Mouse (Mus musculus): ENCODE data around the gene Cops6.

Gene Cops6

GRCm38 (mm10) chr5:138160842-138161665 lies at the start of gene Cops6:
Gene Cops6, plus strand, starts transcription at chr5:138161071.
- DNase-seq (ENCODE audit: extremely low spot score) = peak; percentile 95

- peak; percentile 91 for DNase-seq (ENCODE audit: extremely low spot score)
Measured at GRCm38 (mm10) chr5:138116255-138117198, 44.3 kb upstream of the Cops6 start, which contains the start of gene Zscan21. Gene Zscan21, plus strand, starts transcription at chr5:138116903.

GRCm38 (mm10) chr5:138117199-138118015 lies 43.5 kb upstream of the Cops6 start:
- peak; percentile 17 for DNase-seq (ENCODE audit: extremely low spot score)

GRCm38 (mm10) chr5:138118041-138118440 lies 42.8 kb upstream of the Cops6 start:
- DNase-seq (ENCODE audit: extremely low spot score) = no peak

GRCm38 (mm10) chr5:138132425-138133064 lies 28.3 kb upstream of the Cops6 start:
- no peak for DNase-seq (ENCODE audit: extremely low spot score)

GRCm38 (mm10) chr5:138137257-138137656 lies 23.6 kb upstream of the Cops6 start:
- no peak for DNase-seq (ENCODE audit: extremely low spot score)

- peak; percentile 30 for DNase-seq (ENCODE audit: extremely low spot score)
Measured at GRCm38 (mm10) chr5:138137935-138138549, 22.8 kb upstream of the Cops6 start.

GRCm38 (mm10) chr5:138138585-138138984 lies 22.3 kb upstream of the Cops6 start:
- no peak for DNase-seq (ENCODE audit: extremely low spot score)

- DNase-seq (ENCODE audit: extremely low spot score) = no peak
Measured at GRCm38 (mm10) chr5:138154390-138154789, 6.5 kb upstream of the Cops6 start.

GRCm38 (mm10) chr5:138155443-138155976 lies 5.4 kb upstream of the Cops6 start, which contains the start of gene Zfp113:
Gene Zfp113, minus strand, starts transcription at chr5:138155744.
- DNase-seq (ENCODE audit: extremely low spot score) = peak; percentile 94

GRCm38 (mm10) chr5:138160224-138160762 lies 578 bp upstream of the Cops6 start:
- no peak for DNase-seq (ENCODE audit: extremely low spot score)

- DNase-seq (ENCODE audit: extremely low spot score) = no peak
Measured at GRCm38 (mm10) chr5:138163046-138163445, 2.2 kb downstream of the Cops6 start.

- no peak for DNase-seq (ENCODE audit: extremely low spot score)
Measured at GRCm38 (mm10) chr5:138163610-138164009, 2.7 kb downstream of the Cops6 start.

GRCm38 (mm10) chr5:138165594-138165993 lies 4.7 kb downstream of the Cops6 start:
- no peak for DNase-seq (ENCODE audit: extremely low spot score)

GRCm38 (mm10) chr5:138170936-138171561 lies 10.2 kb downstream of the Cops6 start:
- DNase-seq (ENCODE audit: extremely low spot score) = peak; percentile 97

GRCm38 (mm10) chr5:138171695-138172491 lies 11.0 kb downstream of the Cops6 start, which contains the start of the genes Ap4m1 and Mcm7:
Gene Ap4m1, plus strand, starts transcription at chr5:138172002.
Gene Mcm7, minus strand, starts transcription at chr5:138172422.
- peak; percentile 92 for DNase-seq (ENCODE audit: extremely low spot score)

- DNase-seq (ENCODE audit: extremely low spot score) = no peak
Measured at GRCm38 (mm10) chr5:138173217-138173616, 12.3 kb downstream of the Cops6 start.

- peak; percentile 88 for DNase-seq (ENCODE audit: extremely low spot score)
Measured at GRCm38 (mm10) chr5:138186950-138187638, 26.2 kb downstream of the Cops6 start, which contains the start of the genes Taf6 and Cnpy4. Gene Taf6, minus strand, starts transcription at chr5:138187451. Gene Cnpy4, plus strand, starts transcription at chr5:138187485.
